Mouse (Mus musculus): Measurements from ENCODE around the gene Ecpas. TPM values are rescaled to one million over a fixed set of nuclear protein-coding genes. Genes with fewer than 3 reads are reported as not detected.
A peak's percentile ranks its signal among the peaks of the same experiment; 100 is the strongest.

Ecpas gene
- 36.6 and 38.8 TPM in 2 replicates for polyA plus RNA-seq (2016; fragmentation: Nextera tagmentation; extraction: Ambion mirVana)

DNA sequence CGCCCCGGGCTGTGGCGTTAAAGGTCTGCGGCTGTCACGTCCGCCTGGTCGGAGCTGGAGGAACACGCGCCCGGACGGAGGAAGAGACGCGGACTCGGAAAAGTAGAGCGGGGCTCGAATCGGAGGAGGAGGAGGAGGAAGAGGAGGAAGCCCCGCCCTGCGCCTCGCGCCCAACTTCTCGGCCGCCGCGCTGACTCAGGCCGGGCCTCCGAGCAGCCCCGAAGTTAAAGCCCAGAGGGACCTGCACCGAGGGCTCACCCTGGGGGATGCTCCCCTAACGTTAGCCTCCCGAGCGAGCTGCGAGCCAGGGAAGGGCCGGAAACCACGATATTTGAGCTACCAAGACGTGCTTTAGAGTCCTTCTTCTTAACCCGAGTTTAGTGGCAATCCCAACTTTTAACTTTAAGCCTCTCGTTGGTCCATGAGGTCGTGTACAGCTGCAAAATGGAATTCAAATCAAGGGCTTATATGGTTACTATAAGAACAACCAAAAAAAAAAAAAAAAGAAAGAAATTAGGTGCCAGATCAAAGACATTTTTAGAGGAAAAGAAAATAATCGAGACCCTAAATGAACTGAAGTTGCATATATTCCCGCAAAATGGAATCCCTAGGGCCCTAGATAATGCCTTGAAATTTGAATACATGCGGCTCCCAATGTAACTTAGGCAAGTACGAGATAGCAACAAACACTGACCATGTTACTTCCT is at the start of gene Ecpas:
Gene Ecpas (minus strand): TSS at position 121 of the 707 bp plus-strand sequence.
- DNase-seq (ENCODE audit: low spot score) = no peak
- Histone ChIP-seq H3K36me3 (no peaks in the 10 kb centered on the region), H3K9me3 (replicated peaks) (no peaks in the 10 kb centered on the region), H3K27ac (peak within 1 kb of the TSS; percentile 99), H3K27me3 (ENCODE audit: low read depth, poor library complexity, severe bottlenecking) (no peaks in the 10 kb centered on the region), H3K4me3 (peak within 1 kb of the TSS; percentile 91), H3K4me1 (peaks cover 16% of the 10 kb centered on the region)
- 5% methylated on average over 43 of the region's 43 CpGs for WGBS

GRCm38 (mm10) chr4:58961719-58962118 is 49.2 kb upstream of the Ecpas start:
- Histone ChIP-seq H3K4me3 (no peak overlapping the region), H3K27ac (no peak overlapping the region), H3K9me3 (replicated peaks) (no peaks in the 10 kb centered on the region), H3K36me3 (peaks cover 10% of the 10 kb centered on the region), H3K4me1 (no peaks in the 10 kb centered on the region), H3K27me3 (ENCODE audit: low read depth, poor library complexity, severe bottlenecking) (no peaks in the 10 kb centered on the region)
- 93% methylated on average over 15 of the region's 15 CpGs for WGBS
- no peak for DNase-seq (ENCODE audit: low spot score)

DNA sequence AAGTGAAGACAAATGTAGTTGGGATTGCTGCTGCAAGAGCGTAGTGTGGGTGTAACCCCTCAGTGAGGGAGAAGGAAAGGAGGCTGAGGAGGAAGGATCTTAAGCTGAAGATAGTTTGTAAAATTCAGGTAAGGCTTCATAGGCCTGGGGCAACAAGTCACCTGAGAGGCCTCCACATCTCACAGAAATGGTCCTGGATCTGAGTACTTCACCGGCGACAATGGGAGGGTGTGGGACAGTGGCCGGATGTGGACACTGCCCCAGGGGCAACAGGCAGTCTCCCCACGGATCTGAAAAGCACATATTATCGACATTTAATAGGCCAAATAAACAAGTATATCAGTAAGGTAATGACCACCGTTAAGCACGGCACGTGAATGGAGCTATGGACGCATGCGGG is 40.1 kb upstream of the Ecpas start:
- no peak overlapping the region for H3K27ac ChIP-seq
- H3K4me1 ChIP-seq = no peaks in the 10 kb centered on the region
- 91% methylated on average over 11 of the region's 11 CpGs for WGBS
- DNase-seq (ENCODE audit: low spot score) = no peak
- no peaks in the 10 kb centered on the region for H3K27me3 ChIP-seq (ENCODE audit: low read depth, poor library complexity, severe bottlenecking)
- no peak overlapping the region for H3K4me3 ChIP-seq
- no peaks in the 10 kb centered on the region for H3K9me3 ChIP-seq (replicated peaks)
- peaks cover 12% of the 10 kb centered on the region for H3K36me3 ChIP-seq

DNA sequence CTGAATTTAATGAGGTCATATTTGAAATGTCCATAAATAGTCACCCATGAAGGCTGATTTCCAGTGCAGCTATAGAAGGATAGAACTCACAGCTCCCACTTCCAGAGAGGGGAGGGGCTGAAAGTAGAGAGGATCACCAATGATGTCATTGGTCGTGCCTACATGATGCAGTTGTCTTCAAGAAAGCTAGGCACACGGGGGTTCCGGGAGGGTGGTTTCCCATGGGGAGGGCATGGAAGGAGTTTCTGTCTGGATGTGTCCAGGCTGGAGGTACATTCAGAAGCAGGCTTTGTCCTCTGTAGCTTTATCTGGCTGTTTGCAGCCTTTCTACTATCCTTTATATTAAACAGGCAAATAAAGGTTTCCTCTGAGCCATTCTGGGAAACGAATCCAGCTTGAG is 35.8 kb upstream of the Ecpas start:
- no peak for DNase-seq (ENCODE audit: low spot score)
- 86% methylated on average over 4 of the region's 4 CpGs for WGBS
- H3K4me3 ChIP-seq = no peak overlapping the region
- H3K36me3 ChIP-seq = no peaks in the 10 kb centered on the region
- no peak overlapping the region for H3K27ac ChIP-seq
- peaks cover 12% of the 10 kb centered on the region for H3K4me1 ChIP-seq
- H3K27me3 ChIP-seq (ENCODE audit: low read depth, poor library complexity, severe bottlenecking) = peaks cover 14% of the 10 kb centered on the region
- no peaks in the 10 kb centered on the region for H3K9me3 ChIP-seq (replicated peaks)

GRCm38 (mm10) chr4:58944695-58945094 is 32.1 kb upstream of the Ecpas start:
- DNase-seq (ENCODE audit: low spot score) = no peak
- Histone ChIP-seq H3K27ac (no peak overlapping the region), H3K36me3 (no peaks in the 10 kb centered on the region), H3K4me3 (peak overlapping the region; percentile 83; the same call in 1 of the 2 replicates), H3K4me1 (peaks cover 20% of the 10 kb centered on the region), H3K27me3 (ENCODE audit: low read depth, poor library complexity, severe bottlenecking) (peaks cover 14% of the 10 kb centered on the region), H3K9me3 (replicated peaks) (no peaks in the 10 kb centered on the region)
- WGBS = 67% methylated on average over 5 of the region's 5 CpGs

DNA sequence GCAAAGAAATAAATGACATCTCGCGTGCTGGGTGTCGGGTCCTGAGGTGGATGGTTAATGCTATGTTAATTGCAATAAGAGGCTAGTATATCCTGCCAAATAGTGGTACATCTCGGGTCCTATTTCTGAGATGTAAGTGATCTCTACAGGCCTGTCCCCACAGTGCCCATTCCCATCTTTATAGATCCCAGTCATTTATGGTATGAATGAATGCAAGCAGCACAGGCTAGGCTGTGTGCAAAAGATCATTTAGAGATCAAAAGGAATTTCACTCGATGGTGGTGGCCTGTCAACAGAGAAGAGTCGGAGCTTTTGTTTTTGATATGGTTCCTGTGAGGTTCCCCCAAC is 31.6 kb upstream of the Ecpas start:
- Histone ChIP-seq H3K27me3 (ENCODE audit: low read depth, poor library complexity, severe bottlenecking) (peaks cover 14% of the 10 kb centered on the region), H3K27ac (no peak overlapping the region), H3K9me3 (replicated peaks) (no peaks in the 10 kb centered on the region), H3K4me3 (peak overlapping the region; percentile 83), H3K36me3 (no peaks in the 10 kb centered on the region), H3K4me1 (peaks cover 20% of the 10 kb centered on the region)
- WGBS = 21% methylated on average over 6 of the region's 6 CpGs
- DNase-seq (ENCODE audit: low spot score) = no peak

GRCm38 (mm10) chr4:58943420-58944205 is 31.1 kb upstream of the Ecpas start, which contains the start of gene Zkscan16:
Gene Zkscan16 (plus strand): TSS chr4:58943628.
- Histone ChIP-seq H3K27ac (peak within 1 kb of the TSS; percentile 86), H3K36me3 (no peaks in the 10 kb centered on the region), H3K27me3 (ENCODE audit: low read depth, poor library complexity, severe bottlenecking) (peaks cover 14% of the 10 kb centered on the region), H3K4me3 (peak within 1 kb of the TSS; percentile 83), H3K4me1 (peaks cover 20% of the 10 kb centered on the region), H3K9me3 (replicated peaks) (no peaks in the 10 kb centered on the region)
- WGBS = 1% methylated on average over 50 of the region's 50 CpGs
- DNase-seq (ENCODE audit: low spot score) = peak; percentile 96

- DNase-seq (ENCODE audit: low spot score) = no peak
- Histone ChIP-seq H3K4me3 (peak overlapping the region; percentile 83), H3K4me1 (peaks cover 20% of the 10 kb centered on the region), H3K27ac (peak overlapping the region; percentile 86), H3K36me3 (no peaks in the 10 kb centered on the region), H3K27me3 (ENCODE audit: low read depth, poor library complexity, severe bottlenecking) (peaks cover 14% of the 10 kb centered on the region), H3K9me3 (replicated peaks) (no peaks in the 10 kb centered on the region)
- 81% methylated on average over 4 of the region's 4 CpGs for WGBS
These were observed 30.4 kb upstream of the Ecpas start for GRCm38 (mm10) chr4:58942942-58943341.

DNA sequence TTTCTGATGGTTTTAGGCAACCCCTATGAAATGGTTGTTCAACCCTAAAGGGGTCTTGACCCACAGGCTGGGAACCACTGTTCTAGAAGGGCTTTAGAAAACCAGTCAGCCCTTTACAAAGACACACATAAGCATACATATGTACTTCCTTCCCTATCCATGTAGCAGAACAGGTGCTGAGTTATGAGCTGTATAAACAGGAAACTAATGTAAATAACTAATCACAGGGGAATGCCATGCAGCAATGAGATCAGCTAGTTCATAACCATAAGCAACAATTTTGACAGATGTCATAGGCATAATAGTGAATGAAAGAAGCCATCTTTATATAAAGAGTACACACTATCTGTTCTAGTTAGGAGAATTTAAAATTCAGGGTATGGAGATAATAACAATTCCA is 29.1 kb upstream of the Ecpas start:
- no peak for DNase-seq (ENCODE audit: low spot score)
- H3K4me3 ChIP-seq = no peak overlapping the region
- no peaks in the 10 kb centered on the region for H3K9me3 ChIP-seq (replicated peaks)
- peaks cover 14% of the 10 kb centered on the region for H3K27me3 ChIP-seq (ENCODE audit: low read depth, poor library complexity, severe bottlenecking)
- H3K4me1 ChIP-seq = peaks cover 20% of the 10 kb centered on the region
- no peak overlapping the region for H3K27ac ChIP-seq
- no peaks in the 10 kb centered on the region for H3K36me3 ChIP-seq

- Histone ChIP-seq H3K4me1 (peaks cover 5% of the 10 kb centered on the region; the same call in 1 of the 2 replicates), H3K4me3 (no peak overlapping the region), H3K27me3 (ENCODE audit: low read depth, poor library complexity, severe bottlenecking) (no peaks in the 10 kb centered on the region), H3K36me3 (no peaks in the 10 kb centered on the region), H3K9me3 (replicated peaks) (no peaks in the 10 kb centered on the region), H3K27ac (no peak overlapping the region)
- 84% methylated on average over 3 of the region's 3 CpGs for WGBS
- no peak for DNase-seq (ENCODE audit: low spot score)
These were observed 23.3 kb upstream of the Ecpas start for GRCm38 (mm10) chr4:58935846-58936245.

DNA sequence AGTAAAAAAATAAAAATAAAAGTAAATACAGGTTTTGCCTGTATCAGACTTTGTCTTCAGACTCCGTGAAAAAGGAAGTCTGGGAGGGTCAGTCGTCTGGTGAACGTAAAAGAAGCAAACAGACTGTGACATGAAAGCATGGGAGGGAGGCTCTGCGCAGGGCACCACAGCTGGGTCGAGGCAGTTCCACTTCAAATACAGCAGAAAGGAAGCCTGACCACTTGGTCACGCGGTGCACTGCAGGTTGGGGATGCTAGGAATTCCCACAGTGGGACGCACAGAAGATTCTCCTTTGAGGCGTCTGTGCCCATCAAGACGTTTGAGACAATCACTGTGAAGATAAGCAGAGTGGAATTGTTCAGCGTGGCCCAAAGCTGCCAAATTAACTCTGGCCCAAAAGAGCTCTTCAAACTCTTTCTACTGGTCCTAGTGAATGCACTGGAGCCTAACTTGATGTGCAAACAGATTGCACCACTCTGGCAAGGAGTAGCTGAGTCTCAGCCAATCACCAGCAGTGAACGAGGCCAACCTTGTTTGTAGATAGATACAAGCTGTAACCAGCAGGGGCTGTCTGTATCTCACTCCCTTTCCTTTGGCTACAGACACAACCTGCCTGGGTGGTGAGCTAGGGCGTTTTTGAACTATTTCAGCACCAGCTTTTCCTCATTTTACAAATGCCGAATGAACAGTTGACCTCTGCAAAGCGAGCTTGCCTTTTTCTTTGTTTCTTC is 22.4 kb upstream of the Ecpas start:
- H3K4me3 ChIP-seq = no peak overlapping the region
- no peaks in the 10 kb centered on the region for H3K36me3 ChIP-seq
- H3K9me3 ChIP-seq (replicated peaks) = no peaks in the 10 kb centered on the region
- H3K27me3 ChIP-seq (ENCODE audit: low read depth, poor library complexity, severe bottlenecking) = no peaks in the 10 kb centered on the region
- H3K27ac ChIP-seq = no peak overlapping the region
- peaks cover 5% of the 10 kb centered on the region; the same call in 1 of the 2 replicates for H3K4me1 ChIP-seq
- 51% methylated on average over 15 of the region's 15 CpGs for WGBS
- no peak for DNase-seq (ENCODE audit: low spot score)

DNA sequence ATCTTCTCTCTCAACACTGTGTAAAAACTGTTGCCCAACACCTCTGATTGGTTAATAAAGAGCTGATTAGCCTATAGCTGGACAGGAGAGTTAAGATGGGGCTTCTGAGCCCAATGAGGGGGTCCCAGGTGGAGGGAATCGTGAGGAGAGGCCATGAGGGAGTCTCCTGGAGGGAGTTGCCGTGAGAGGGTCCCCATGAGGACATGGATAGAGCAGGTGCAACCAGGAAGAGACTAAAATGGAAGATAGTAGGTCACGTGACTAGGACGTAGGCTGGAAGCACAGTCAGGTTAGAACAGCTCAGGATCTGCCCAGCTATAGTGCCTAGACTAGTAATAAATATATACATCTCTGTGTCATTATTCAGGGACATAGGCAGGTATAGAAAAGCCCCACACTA is 21.8 kb upstream of the Ecpas start:
- no peaks in the 10 kb centered on the region for H3K36me3 ChIP-seq
- H3K27me3 ChIP-seq (ENCODE audit: low read depth, poor library complexity, severe bottlenecking) = no peaks in the 10 kb centered on the region
- H3K9me3 ChIP-seq (replicated peaks) = no peaks in the 10 kb centered on the region
- no peak overlapping the region for H3K27ac ChIP-seq
- H3K4me3 ChIP-seq = no peak overlapping the region
- H3K4me1 ChIP-seq = peaks cover 5% of the 10 kb centered on the region; the same call in 1 of the 2 replicates
- DNase-seq (ENCODE audit: low spot score) = no peak
- WGBS = 81% methylated on average over 4 of the region's 4 CpGs

- H3K9me3 ChIP-seq (replicated peaks) = no peaks in the 10 kb centered on the region
- H3K4me3 ChIP-seq = no peak overlapping the region
- WGBS = 84% methylated on average over 6 of the region's 6 CpGs
- H3K4me1 ChIP-seq = peaks cover 5% of the 10 kb centered on the region; the same call in 1 of the 2 replicates
- no peaks in the 10 kb centered on the region for H3K27me3 ChIP-seq (ENCODE audit: low read depth, poor library complexity, severe bottlenecking)
- no peak overlapping the region for H3K27ac ChIP-seq
- no peaks in the 10 kb centered on the region for H3K36me3 ChIP-seq
- DNase-seq (ENCODE audit: low spot score) = no peak
These were observed 20.0 kb upstream of the Ecpas start for GRCm38 (mm10) chr4:58932541-58932940.
